Mouse (Mus musculus) neural tube, embryonic 13.5 days (tissue): ENCODE measurements around the gene Gpatch11. TPM values are rescaled to one million over a fixed set of nuclear protein-coding genes. Genes with fewer than 3 reads are reported as not detected.
A peak's percentile ranks its signal among the peaks of the same experiment; 100 is the strongest.

Experiments
- ATAC-seq: fragments of 200-750 bp; cut with Nextera tagmentation; 2 replicates; pipeline ENCODE4 v1.8.0; 2017; ENCODE audit warnings: low read depth, mild to moderate bottlenecking, moderate TSS enrichment, moderate library complexity
- H3K27ac ChIP-seq: fragments of 300-500 bp; sonication (generic); replicated peaks from 2 replicates; pipeline ENCODE4 v1.5.1; 2015; ENCODE audit warnings: moderate library complexity, mild to moderate bottlenecking, inconsistent platforms
- H3K27me3 ChIP-seq: fragments of 300-500 bp; sonication (generic); 2 replicates; pipeline ENCODE4 v1.6.1; 2015; ENCODE audit warnings: mild to moderate bottlenecking, inconsistent platforms
- H3K36me3 ChIP-seq: fragments of 300-500 bp; sonication (generic); 2 replicates; pipeline ENCODE4 v1.6.1; 2015; ENCODE audit warnings: mild to moderate bottlenecking, inconsistent platforms
- H3K4me1 ChIP-seq: fragments of 300-500 bp; sonication (generic); replicated peaks from 2 replicates; pipeline ENCODE4 v1.6.1; 2015; ENCODE audit warnings: inconsistent platforms
- H3K4me2 ChIP-seq: fragments of 300-500 bp; sonication (generic); 2 replicates; pipeline ENCODE4 v1.6.1; 2015; ENCODE audit warnings: inconsistent platforms, mild to moderate bottlenecking, moderate library complexity
- H3K4me3 ChIP-seq: fragments of 300-500 bp; sonication (generic); 2 replicates; pipeline ENCODE4 v1.5.1; 2015; ENCODE audit warnings: mild to moderate bottlenecking, inconsistent platforms
- H3K9ac ChIP-seq: fragments of 300-500 bp; sonication (generic); 2 replicates; pipeline ENCODE4 v1.6.1; 2015; ENCODE audit warnings: moderate library complexity, mild to moderate bottlenecking, inconsistent platforms
- H3K9me3 ChIP-seq: fragments of 300-500 bp; sonication (generic); 2 replicates; pipeline ENCODE4 v1.6.1; 2016; ENCODE audit warnings: inconsistent platforms
- WGBS: fragments of 180-500 bp; shearing (Covaris S2); methylation state at CpG from one replicate; pipeline ENCODE4 v1.1.7; 2015; 5-methylcytosine and 5-hydroxymethylcytosine counted together
- polyA plus RNA-seq: library from polyadenylated mRNA; unstranded; fragments of >200 nt; fragmentation: Nextera tagmentation; extraction: Ambion mirVana; gene quantifications from 2 replicates; pipeline ENCODE4 v1.2.1, GENCODE M21; 2015

Gpatch11 gene
- polyA plus RNA-seq, 1 experiment from 2014 or later = 54.6 TPM

DNA sequence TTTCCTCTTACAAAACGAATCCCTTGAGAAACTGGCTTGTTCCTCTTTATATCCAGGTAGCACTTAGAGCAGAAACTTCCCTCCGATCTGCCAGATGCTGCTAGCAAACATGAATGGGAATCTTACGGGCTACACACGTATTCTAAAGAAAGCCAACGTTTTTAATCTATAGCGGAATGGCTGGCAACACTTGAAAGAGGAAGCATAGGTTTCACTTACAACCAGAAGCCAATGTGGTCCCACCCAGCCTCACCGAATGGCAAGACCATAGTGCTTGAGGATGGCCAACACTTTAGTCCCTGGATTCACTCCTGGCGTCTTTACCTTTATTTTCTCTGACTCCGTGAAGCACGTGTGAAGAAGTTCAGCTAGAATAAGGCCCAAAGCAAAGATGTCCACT is 20.9 kb downstream of the Gpatch11 start:
- no peak for ATAC-seq
- Histone ChIP-seq H3K4me3 (no peak overlapping the region), H3K4me1 (no peaks in the 10 kb centered on the region), H3K27ac (no peak overlapping the region), H3K9ac (no peak overlapping the region), H3K36me3 (peaks cover 20% of the 10 kb centered on the region; the same call in 1 of the 2 replicates), H3K27me3 (no peaks in the 10 kb centered on the region), H3K4me2 (no peak overlapping the region), H3K9me3 (no peaks in the 10 kb centered on the region)
- WGBS = 90% methylated on average over 10 of the region's 10 CpGs

DNA sequence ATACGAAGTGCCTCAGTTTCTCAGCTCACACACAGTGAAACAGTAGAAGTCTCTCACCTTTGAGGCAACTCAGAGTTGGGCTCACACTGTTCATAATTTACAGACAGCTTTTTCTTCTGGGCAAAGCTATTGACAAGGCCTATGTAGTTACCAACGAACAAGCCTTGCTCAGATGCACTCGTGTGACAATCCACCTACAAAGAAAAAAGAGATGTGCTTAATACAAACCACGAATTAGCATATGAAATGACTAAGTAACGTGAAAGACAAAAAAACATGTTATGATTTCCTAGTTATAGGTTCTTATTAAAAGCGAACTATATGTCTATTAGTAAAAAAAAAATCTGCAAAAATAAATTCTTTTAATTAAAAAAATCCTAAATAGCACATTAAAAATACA is 38.5 kb downstream of the Gpatch11 start:
- ATAC-seq = no peak
- Histone ChIP-seq H3K9me3 (no peaks in the 10 kb centered on the region), H3K4me2 (no peak overlapping the region), H3K4me1 (no peaks in the 10 kb centered on the region), H3K27me3 (no peaks in the 10 kb centered on the region), H3K9ac (no peak overlapping the region), H3K36me3 (no peaks in the 10 kb centered on the region), H3K27ac (no peak overlapping the region), H3K4me3 (no peak overlapping the region)
- WGBS = 90% methylated on average over 6 of the region's 6 CpGs

DNA sequence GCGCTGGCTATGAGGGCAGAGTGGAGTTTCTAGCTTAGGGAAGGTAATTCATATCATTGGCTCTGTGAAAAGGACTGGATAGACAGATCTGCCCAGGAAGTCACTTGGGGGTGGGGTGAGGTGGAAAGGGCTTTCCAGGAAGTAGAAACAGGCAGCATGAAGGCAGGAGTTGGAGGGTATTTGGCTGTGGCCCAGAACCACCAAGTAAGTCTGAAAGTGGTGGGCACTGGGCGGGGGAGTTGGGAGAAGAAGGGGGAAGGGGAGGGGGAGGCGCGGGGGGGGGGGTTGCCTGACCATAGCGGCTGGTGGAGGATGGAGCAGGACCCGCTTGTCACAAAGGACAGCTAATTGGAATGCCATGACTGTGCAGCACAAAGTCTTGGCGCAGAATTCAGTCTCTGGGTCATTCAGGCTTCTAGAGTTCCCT is 46.5 kb downstream of the Gpatch11 start:
- no peaks in the 10 kb centered on the region for H3K9me3 ChIP-seq
- H3K4me1 ChIP-seq = peaks cover 15% of the 10 kb centered on the region
- peak overlapping the region; percentile 73 for H3K4me2 ChIP-seq
- ATAC-seq = peak; percentile 70
- H3K27me3 ChIP-seq = no peaks in the 10 kb centered on the region
- H3K9ac ChIP-seq = peak overlapping the region; percentile 65
- no peaks in the 10 kb centered on the region for H3K36me3 ChIP-seq
- peak overlapping the region; percentile 33; the same call in 1 of the 2 replicates for H3K27ac ChIP-seq
- peak overlapping the region; percentile 43 for H3K4me3 ChIP-seq
- WGBS = 11% methylated on average over 7 of the region's 7 CpGs

DNA sequence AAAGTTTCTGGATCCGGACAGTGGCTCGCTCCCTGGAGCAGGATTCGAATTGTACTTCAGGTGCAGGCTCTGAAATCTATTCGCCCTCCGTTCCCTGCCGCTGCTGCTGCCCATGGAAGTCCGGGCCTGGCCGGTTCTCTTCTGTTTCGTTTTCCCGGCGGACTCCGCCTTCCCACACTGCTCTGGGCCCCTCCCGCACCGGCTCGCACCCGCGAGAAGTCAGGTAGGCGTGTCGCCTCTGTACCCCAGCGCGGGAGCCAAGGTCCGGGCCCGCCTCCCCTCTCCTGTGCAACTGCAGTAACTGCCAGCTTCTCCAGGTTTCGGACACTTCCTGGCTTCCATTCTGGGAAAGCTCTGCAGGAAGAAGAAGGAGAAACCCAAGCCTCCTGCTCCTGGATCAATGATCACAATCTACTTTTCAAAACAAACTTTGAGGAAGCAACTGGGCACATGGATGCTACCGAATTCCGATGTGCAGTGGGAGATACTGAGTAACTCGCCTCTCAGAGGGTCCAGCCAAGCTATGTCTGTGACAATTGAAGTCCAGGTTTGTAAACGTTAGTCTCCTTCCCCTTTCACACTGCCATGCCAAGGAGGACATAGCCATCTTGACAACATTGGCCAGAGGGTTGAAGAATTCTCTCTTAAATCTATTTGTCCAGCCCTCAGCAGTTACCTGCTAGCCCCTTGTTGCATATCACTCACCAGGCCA is 47.2 kb downstream of the Gpatch11 start, which contains the start of gene Eif2ak2:
Gene Eif2ak2 (minus strand): TSS at position 173 of the 712 bp plus-strand sequence.
- Histone ChIP-seq H3K4me1 (peaks cover 15% of the 10 kb centered on the region), H3K9ac (peak within 1 kb of the TSS; percentile 65), H3K36me3 (no peaks in the 10 kb centered on the region), H3K27me3 (no peaks in the 10 kb centered on the region), H3K27ac (peak within 1 kb of the TSS; percentile 33; the same call in 1 of the 2 replicates), H3K9me3 (no peaks in the 10 kb centered on the region), H3K4me2 (peak within 1 kb of the TSS; percentile 73), H3K4me3 (peak within 1 kb of the TSS; percentile 43)
- peak; percentile 90 for ATAC-seq
- 3% methylated on average over 28 of the region's 28 CpGs for WGBS

DNA sequence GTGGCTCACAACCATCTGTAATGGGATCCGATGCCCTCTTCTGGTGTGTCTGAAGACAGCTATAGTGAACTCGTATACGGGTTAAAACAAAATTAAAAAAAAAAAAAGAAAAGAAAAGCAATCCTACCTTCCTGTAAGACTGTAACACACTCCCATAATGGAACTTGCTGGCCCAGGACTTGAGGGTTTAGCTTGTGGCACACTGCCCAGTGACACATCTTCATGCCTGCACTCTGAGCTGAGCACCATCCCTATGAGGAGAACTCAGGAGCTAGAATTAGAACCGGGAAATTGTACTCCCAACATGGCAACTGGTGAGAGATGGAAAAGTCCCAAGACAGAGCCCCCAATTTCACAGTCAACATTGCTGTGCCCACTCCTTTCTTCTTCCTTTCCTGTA is 47.9 kb downstream of the Gpatch11 start:
- Histone ChIP-seq H3K4me1 (peaks cover 15% of the 10 kb centered on the region), H3K27ac (no peak overlapping the region), H3K4me3 (no peak overlapping the region), H3K4me2 (no peak overlapping the region), H3K36me3 (no peaks in the 10 kb centered on the region), H3K27me3 (no peaks in the 10 kb centered on the region), H3K9me3 (no peaks in the 10 kb centered on the region), H3K9ac (no peak overlapping the region)
- ATAC-seq = no peak
- 88% methylated on average over 4 of the region's 4 CpGs for WGBS

DNA sequence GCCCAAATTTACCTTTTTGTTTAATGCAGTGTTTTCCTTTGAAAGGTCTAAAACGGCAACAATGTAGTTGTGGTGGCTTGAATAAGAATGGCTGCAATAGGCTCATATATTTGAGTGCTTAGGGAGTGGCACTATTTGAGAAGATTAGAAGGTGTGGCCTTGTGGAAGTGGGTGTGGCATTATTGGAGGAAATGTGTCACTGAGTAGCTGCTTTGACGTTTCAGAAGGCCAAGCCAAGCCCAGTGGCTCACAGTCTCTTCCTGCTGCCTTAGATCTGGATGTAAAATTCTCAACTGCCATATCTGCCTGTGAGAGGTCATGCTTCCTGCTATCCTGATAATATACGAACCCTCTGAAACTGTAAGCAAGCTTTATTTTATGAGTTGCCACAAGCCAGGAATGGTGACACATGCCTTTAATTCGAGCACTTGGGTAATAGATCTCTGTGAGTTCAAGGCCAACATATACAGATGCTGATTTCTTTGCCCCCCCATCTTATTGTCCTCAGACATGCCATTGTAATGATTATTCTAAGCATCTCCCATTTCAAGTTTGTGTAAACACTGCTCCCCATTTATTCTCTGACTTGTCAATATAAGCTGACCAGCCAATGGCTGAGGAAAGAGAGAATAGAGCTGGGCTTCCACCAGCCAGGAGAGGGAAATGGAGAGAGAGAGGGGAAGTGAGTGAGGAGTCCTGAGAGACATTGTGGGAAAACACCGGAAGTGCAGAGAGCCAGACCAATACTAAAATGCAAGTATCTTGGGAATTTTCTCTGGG is 50.1 kb downstream of the Gpatch11 start:
- no peak for ATAC-seq
- H3K27ac ChIP-seq = no peak overlapping the region
- no peak overlapping the region for H3K4me3 ChIP-seq
- H3K4me1 ChIP-seq = peaks cover 15% of the 10 kb centered on the region
- no peaks in the 10 kb centered on the region for H3K9me3 ChIP-seq
- H3K36me3 ChIP-seq = no peaks in the 10 kb centered on the region
- 84% methylated on average over 5 of the region's 5 CpGs for WGBS
- no peak overlapping the region for H3K9ac ChIP-seq
- no peak overlapping the region for H3K4me2 ChIP-seq
- no peaks in the 10 kb centered on the region for H3K27me3 ChIP-seq

DNA sequence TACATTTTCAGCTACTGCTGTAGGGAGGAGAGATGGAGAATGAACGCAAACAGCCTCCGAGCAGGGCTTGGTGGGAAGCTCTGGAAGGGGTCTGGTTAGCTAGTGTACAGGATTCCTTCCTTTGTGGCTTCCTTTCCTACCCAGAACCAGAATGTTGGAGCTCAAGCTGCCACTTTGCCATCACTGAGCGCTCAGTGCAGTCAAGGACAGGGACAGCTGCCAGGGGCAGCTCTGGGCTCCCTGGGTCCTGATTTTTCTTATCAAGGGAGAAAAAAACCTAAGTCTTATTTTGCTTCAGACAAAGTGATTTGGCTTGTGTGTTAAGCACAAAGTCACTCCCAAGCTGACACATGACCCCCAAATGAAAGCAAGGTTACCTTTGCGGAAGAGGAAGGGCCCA is 53.2 kb downstream of the Gpatch11 start:
- Histone ChIP-seq H3K4me3 (no peak overlapping the region), H3K36me3 (no peaks in the 10 kb centered on the region), H3K9ac (no peak overlapping the region), H3K27ac (no peak overlapping the region), H3K9me3 (no peaks in the 10 kb centered on the region), H3K4me1 (no peaks in the 10 kb centered on the region), H3K27me3 (no peaks in the 10 kb centered on the region), H3K4me2 (no peak overlapping the region)
- no peak for ATAC-seq
- 88% methylated on average over 4 of the region's 4 CpGs for WGBS

DNA sequence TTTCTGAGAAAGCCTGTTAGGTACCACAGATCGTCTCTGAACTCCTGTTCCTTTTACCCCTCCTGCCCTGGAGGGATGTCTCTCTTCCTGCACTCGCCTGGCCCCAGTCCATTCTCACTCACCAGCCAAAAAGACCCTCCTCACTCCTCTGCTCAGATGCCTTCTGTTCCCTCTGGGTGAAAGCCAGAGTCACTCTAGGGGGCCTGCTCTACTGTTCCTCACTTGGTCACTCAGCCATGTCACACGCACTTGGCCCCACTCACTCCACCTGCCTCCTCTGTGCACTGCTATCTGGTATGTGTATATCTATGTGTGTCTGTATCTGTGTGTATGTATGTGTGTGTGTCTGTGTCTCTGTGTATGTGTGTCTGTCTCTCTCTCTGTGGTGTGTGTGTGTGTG is 53.8 kb downstream of the Gpatch11 start:
- WGBS = 43% methylated on average over 3 of the region's 3 CpGs
- Histone ChIP-seq H3K9me3 (no peaks in the 10 kb centered on the region), H3K9ac (no peak overlapping the region), H3K4me2 (no peak overlapping the region), H3K36me3 (no peaks in the 10 kb centered on the region), H3K4me1 (no peaks in the 10 kb centered on the region), H3K27ac (no peak overlapping the region), H3K27me3 (no peaks in the 10 kb centered on the region), H3K4me3 (no peak overlapping the region)
- no peak for ATAC-seq

DNA sequence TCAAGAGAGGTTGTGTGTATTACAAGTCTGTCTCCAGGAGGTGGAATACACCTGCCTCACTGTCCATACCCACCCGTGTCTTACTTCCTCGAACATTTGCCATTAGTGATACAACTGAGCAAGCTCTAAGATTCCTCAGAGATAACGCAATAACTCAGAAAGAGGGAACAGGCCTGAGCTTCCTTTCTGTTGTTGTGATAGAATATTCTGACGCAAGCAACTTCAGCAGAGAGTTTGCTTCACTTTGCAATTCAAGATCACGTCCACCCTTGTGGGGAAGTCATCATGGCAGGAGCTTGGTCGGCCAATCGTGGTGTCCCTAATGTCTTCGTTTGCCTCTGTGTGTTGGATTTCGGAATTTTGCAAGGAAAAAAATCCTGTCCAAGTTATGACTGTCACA is 55.7 kb downstream of the Gpatch11 start:
- WGBS = 84% methylated on average over 9 of the region's 9 CpGs
- Histone ChIP-seq H3K4me1 (no peaks in the 10 kb centered on the region), H3K4me2 (no peak overlapping the region), H3K27ac (no peak overlapping the region), H3K4me3 (no peak overlapping the region), H3K27me3 (no peaks in the 10 kb centered on the region), H3K9ac (no peak overlapping the region), H3K9me3 (no peaks in the 10 kb centered on the region), H3K36me3 (no peaks in the 10 kb centered on the region)
- ATAC-seq = no peak

DNA sequence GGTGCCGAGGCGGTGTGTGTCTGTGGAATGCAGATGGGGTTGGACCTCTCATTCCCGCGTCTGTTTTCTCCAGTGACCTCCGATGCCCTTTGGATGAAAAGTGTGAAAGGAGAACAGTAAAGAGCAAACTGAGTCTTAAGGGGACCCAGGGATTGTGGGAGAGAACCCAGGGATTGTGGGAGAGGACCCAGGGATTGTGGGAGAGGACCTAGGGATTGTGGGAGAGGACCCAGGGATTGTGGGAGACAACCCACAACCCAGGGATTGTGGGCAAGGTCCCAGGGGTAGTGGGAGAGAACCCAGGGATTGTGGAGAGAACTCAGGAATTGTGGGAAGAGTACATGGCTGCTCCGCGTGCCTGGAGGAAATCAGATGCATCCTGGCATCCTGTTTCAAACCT is 59.6 kb downstream of the Gpatch11 start:
- Histone ChIP-seq H3K9ac (no peak overlapping the region), H3K4me1 (no peaks in the 10 kb centered on the region), H3K4me2 (no peak overlapping the region), H3K27ac (no peak overlapping the region), H3K4me3 (no peak overlapping the region), H3K9me3 (no peaks in the 10 kb centered on the region), H3K36me3 (no peaks in the 10 kb centered on the region), H3K27me3 (no peaks in the 10 kb centered on the region)
- WGBS = 83% methylated on average over 7 of the region's 7 CpGs
- ATAC-seq = no peak

DNA sequence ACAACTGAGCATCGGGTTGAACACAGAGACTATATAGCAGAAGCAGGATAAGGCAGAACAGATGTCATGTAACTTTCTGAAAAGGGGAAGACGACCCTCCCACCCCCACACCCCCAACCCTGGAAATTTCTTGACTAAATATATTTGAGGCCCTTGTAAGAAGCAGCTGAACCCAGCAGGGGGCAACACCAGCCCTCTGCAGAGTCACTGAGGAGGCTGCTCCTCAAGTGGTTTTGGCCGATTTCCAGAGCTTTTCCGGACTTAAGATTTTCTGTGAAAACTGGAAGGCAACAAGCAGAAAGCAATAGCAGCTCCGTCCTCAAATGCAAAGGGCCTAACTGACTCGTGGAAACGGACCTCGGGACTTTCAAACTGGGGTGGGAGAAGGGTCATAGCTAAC is 60.0 kb downstream of the Gpatch11 start:
- peak overlapping the region; percentile 8; the same call in 1 of the 2 replicates for H3K4me2 ChIP-seq
- no peak overlapping the region for H3K4me3 ChIP-seq
- H3K9ac ChIP-seq = no peak overlapping the region
- no peaks in the 10 kb centered on the region for H3K36me3 ChIP-seq
- no peak overlapping the region for H3K27ac ChIP-seq
- H3K9me3 ChIP-seq = no peaks in the 10 kb centered on the region
- no peak for ATAC-seq
- H3K4me1 ChIP-seq = no peaks in the 10 kb centered on the region
- no peaks in the 10 kb centered on the region for H3K27me3 ChIP-seq
- WGBS = 49% methylated on average over 8 of the region's 8 CpGs
